Mouse (Mus musculus) liver, adult 2 months (tissue): ENCODE results near the gene Fam71d. TPM values are rescaled to one million over a fixed set of nuclear protein-coding genes. Genes with fewer than 3 reads are reported as not detected.

Experiments used
- DNase-seq: peaks from one replicate; pipeline ENCODE4 v3.0.0-alpha.2; 2011; ENCODE audit warnings: low read depth, low spot score; ENCODE audit errors: extremely low read depth
- H3K27ac ChIP-seq: fragments of 200-500 bp; replicated peaks from 2 replicates; pipeline ENCODE4 v1.5.1; 2012; ENCODE audit warnings: low read depth, mild to moderate bottlenecking, control low read depth, inconsistent platforms, low read length; ENCODE audit not compliant: insufficient read depth
- H3K27me3 ChIP-seq: fragments of 200-500 bp; 2 replicates; pipeline ENCODE4 v1.6.1; 2012; ENCODE audit warnings: mild to moderate bottlenecking, moderate library complexity, low read length, inconsistent platforms; ENCODE audit not compliant: control insufficient read depth, insufficient read depth
- H3K36me3 ChIP-seq: fragments of 200-500 bp; 2 replicates; pipeline ENCODE4 v1.6.1; 2012; ENCODE audit warnings: low read length, inconsistent platforms; ENCODE audit not compliant: control insufficient read depth, insufficient read depth
- H3K4me1 ChIP-seq: fragments of 200-500 bp; 2 replicates; pipeline ENCODE4 v1.6.1; 2011; ENCODE audit warnings: low read length; ENCODE audit not compliant: control insufficient read depth, insufficient read depth
- H3K4me3 ChIP-seq: fragments of 200-500 bp; 2 replicates; pipeline ENCODE4 v1.5.1; 2011; ENCODE audit warnings: low read depth, mild to moderate bottlenecking, control low read depth, low read length, moderate library complexity; ENCODE audit not compliant: insufficient read depth
- H3K79me2 ChIP-seq: fragments of 200-500 bp; 2 replicates; pipeline ENCODE4 v1.6.1; 2012; ENCODE audit warnings: inconsistent platforms, mild to moderate bottlenecking, low read length, moderate library complexity; ENCODE audit not compliant: control insufficient read depth, insufficient read depth
- H3K9ac ChIP-seq: fragments of 200-500 bp; 2 replicates; pipeline ENCODE4 v1.6.1; 2012; ENCODE audit warnings: low read depth, mild to moderate bottlenecking, control low read depth, inconsistent platforms, low read length
- CTCF ChIP-seq: fragments of 200-500 bp; IDR thresholded peaks from 2 replicates; pipeline ENCODE4 v1.5.1; 2011; ENCODE audit warnings: low read depth, low read length, control low read depth
- POLR2A ChIP-seq: fragments of 200-500 bp; IDR thresholded peaks from 2 replicates; pipeline ENCODE4 v1.6.1; 2011; ENCODE audit warnings: low read length, control low read depth; ENCODE audit not compliant: insufficient read depth; ENCODE audit errors: extremely low read depth
- WGBS: fragments of 180-500 bp; shearing (Covaris S2); methylation state at CpG from one replicate; pipeline ENCODE4 v1.1.7; 2018; 5-methylcytosine and 5-hydroxymethylcytosine counted together
- polyA plus RNA-seq: library from polyadenylated mRNA; depleted of rRNA; stranded (reverse); fragments of >200 nt; gene quantifications from 2 replicates; pipeline ENCODE4 v1.2.3, GENCODE M21; 2012; rRNA removed
- total RNA-seq: library from RNA; depleted of rRNA; stranded (reverse); fragments of >200 nt; gene quantifications from 2 replicates; pipeline ENCODE4 v1.2.3, GENCODE M21; 2014; rRNA removed

Fam71d gene
- not detected in 2 replicates for total RNA-seq
- not detected in 2 replicates for polyA plus RNA-seq

GRCm38 (mm10) chr12:78691325-78691724 is at the start of gene Fam71d:
TSS of gene Fam71d (plus strand) at chr12:78691535.
- no peak within 1 kb of the TSS for H3K9ac ChIP-seq
- H3K4me1 ChIP-seq = no peaks in the 10 kb centered on the region
- no peak for DNase-seq
- no peaks in the 10 kb centered on the region for H3K27me3 ChIP-seq
- H3K79me2 ChIP-seq = no peaks in the 10 kb centered on the region
- 74% methylated on average over 1 of the region's 1 CpGs for WGBS
- TF ChIP-seq CTCF (no peak), POLR2A (no peak)
- no peak within 1 kb of the TSS for H3K4me3 ChIP-seq
- H3K36me3 ChIP-seq = peaks cover 7% of the 10 kb centered on the region
- no peak within 1 kb of the TSS for H3K27ac ChIP-seq

- Histone ChIP-seq H3K79me2 (no peaks in the 10 kb centered on the region), H3K36me3 (peaks cover 6% of the 10 kb centered on the region), H3K4me1 (no peaks in the 10 kb centered on the region), H3K27ac (no peak overlapping the region), H3K9ac (no peak overlapping the region), H3K4me3 (no peak overlapping the region), H3K27me3 (no peaks in the 10 kb centered on the region)
- no peak for DNase-seq
- TF ChIP-seq CTCF = no peak
- TF ChIP-seq POLR2A = no peak
- WGBS = 89% methylated on average over 2 of the region's 2 CpGs
Observed at GRCm38 (mm10) chr12:78643691-78644090, 47.6 kb upstream of the Fam71d start.

GRCm38 (mm10) chr12:78645282-78645681 is 46.1 kb upstream of the Fam71d start:
- DNase-seq = no peak
- 93% methylated on average over 1 of the region's 1 CpGs for WGBS
- H3K27me3 ChIP-seq = no peaks in the 10 kb centered on the region
- H3K4me3 ChIP-seq = no peak overlapping the region
- H3K4me1 ChIP-seq = no peaks in the 10 kb centered on the region
- H3K36me3 ChIP-seq = peaks cover 4% of the 10 kb centered on the region; the same call in 1 of the 2 replicates
- H3K27ac ChIP-seq = no peak overlapping the region
- H3K79me2 ChIP-seq = no peaks in the 10 kb centered on the region
- H3K9ac ChIP-seq = no peak overlapping the region
- no peak for TF ChIP-seq POLR2A
- TF ChIP-seq CTCF = no peak

GRCm38 (mm10) chr12:78659718-78660304 is 31.5 kb upstream of the Fam71d start:
- H3K9ac ChIP-seq = no peak overlapping the region
- TF ChIP-seq CTCF (no peak), POLR2A (no peak)
- H3K27me3 ChIP-seq = no peaks in the 10 kb centered on the region
- H3K4me1 ChIP-seq = no peaks in the 10 kb centered on the region
- DNase-seq = no peak
- H3K4me3 ChIP-seq = no peak overlapping the region
- H3K36me3 ChIP-seq = peaks cover 8% of the 10 kb centered on the region
- no peak overlapping the region for H3K27ac ChIP-seq
- H3K79me2 ChIP-seq = no peaks in the 10 kb centered on the region
- WGBS = 73% methylated on average over 2 of the region's 2 CpGs

GRCm38 (mm10) chr12:78678101-78678806 is 13.1 kb upstream of the Fam71d start:
- Histone ChIP-seq H3K4me1 (no peaks in the 10 kb centered on the region), H3K27me3 (no peaks in the 10 kb centered on the region), H3K9ac (no peak overlapping the region), H3K79me2 (no peaks in the 10 kb centered on the region), H3K4me3 (no peak overlapping the region), H3K36me3 (peaks cover 10% of the 10 kb centered on the region), H3K27ac (no peak overlapping the region)
- 95% methylated on average over 5 of the region's 5 CpGs for WGBS
- no peak for TF ChIP-seq CTCF
- TF ChIP-seq POLR2A = no peak
- DNase-seq = no peak

- DNase-seq = no peak
- WGBS = 99% methylated on average over 2 of the region's 2 CpGs
- no peak overlapping the region for H3K9ac ChIP-seq
- no peaks in the 10 kb centered on the region for H3K27me3 ChIP-seq
- TF ChIP-seq CTCF (no peak), POLR2A (no peak)
- peaks cover 13% of the 10 kb centered on the region for H3K36me3 ChIP-seq
- H3K4me1 ChIP-seq = no peaks in the 10 kb centered on the region
- H3K4me3 ChIP-seq = no peak overlapping the region
- H3K27ac ChIP-seq = no peak overlapping the region
- H3K79me2 ChIP-seq = no peaks in the 10 kb centered on the region
Observed at GRCm38 (mm10) chr12:78678807-78679189, 12.5 kb upstream of the Fam71d start.
